Mouse (Mus musculus) effector memory CD4-positive, alpha-beta T cell, adult 5 months (primary cell): Measurements from ENCODE around the gene Traf1. TPM values are rescaled to one million over a fixed set of nuclear protein-coding genes. Genes with fewer than 3 reads are reported as not detected.

Experiments
- polyA plus RNA-seq: library from polyadenylated mRNA; unstranded; fragments of 100-300 nt; shearing (Covaris generic); gene quantifications from one replicate; pipeline ENCODE4 v1.2.1, GENCODE M21; 2017

The Traf1 gene
- 1,228 TPM for polyA plus RNA-seq

GRCm38 (mm10) chr2:34961481-34962036 lies at the start of gene Traf1:
Gene Traf1 (minus strand): TSS chr2:34961772.

GRCm38 (mm10) chr2:34913218-34914068 lies 48.1 kb downstream of the Traf1 start, which contains the start of gene Phf19:
Gene Phf19 (minus strand): TSS chr2:34914026.

Other genes starting within 250 kb of the Traf1 start
- 88.0 TPM for gene Gapvd1, start 206.5 kb downstream of the Traf1 start, polyA plus RNA-seq
- 1,088 TPM for gene Hspa5, start 189.8 kb downstream of the Traf1 start, polyA plus RNA-seq
- gene Rabepk, start 161.9 kb downstream of the Traf1 start, polyA plus RNA-seq: 28.4 TPM
- 148 TPM for gene Fbxw2, start 135.5 kb downstream of the Traf1 start, polyA plus RNA-seq
- not detected for gene Gm34653, start 128.8 kb downstream of the Traf1 start, polyA plus RNA-seq
- gene Cutal, start 87.4 kb downstream of the Traf1 start, polyA plus RNA-seq: not detected
- gene Psmd5, start 86.8 kb downstream of the Traf1 start, polyA plus RNA-seq: 37.8 TPM
- 2.5 TPM for gene Phf19, start 47.7 kb downstream of the Traf1 start, polyA plus RNA-seq
- not detected for gene Hc, start 99.7 kb upstream of the Traf1 start, polyA plus RNA-seq
- 2.8 TPM for gene AI182371, start 139.8 kb upstream of the Traf1 start, polyA plus RNA-seq
- 109 TPM for gene Cntrl, start 147.7 kb upstream of the Traf1 start, polyA plus RNA-seq
- 219 TPM for gene Rab14, start 239.3 kb upstream of the Traf1 start, polyA plus RNA-seq